Mouse (Mus musculus) intestine, embryonic 14.5 days (tissue): ENCODE results near the gene Mta1. TPM values are rescaled to one million over a fixed set of nuclear protein-coding genes. Genes with fewer than 3 reads are reported as not detected.

Experiments used
- ATAC-seq: fragments of 200-750 bp; cut with Nextera tagmentation; replicated peaks from 2 replicates; pipeline ENCODE4 v1.8.0; 2017; ENCODE audit warnings: low read depth, moderate number of reproducible peaks, moderate TSS enrichment, moderate library complexity; ENCODE audit not compliant: low FRiP score, low TSS enrichment
- DNase-seq: peaks from one replicate; pipeline ENCODE4 v3.0.0-alpha.2; 2018; ENCODE audit warnings: low spot score
- H3K27ac ChIP-seq: fragments of 300-500 bp; sonication (generic); 2 replicates; pipeline ENCODE4 v1.5.1; 2014; ENCODE audit warnings: low read depth, mild to moderate bottlenecking, control low read depth
- H3K27me3 ChIP-seq: fragments of 300-500 bp; sonication (generic); replicated peaks from 2 replicates; pipeline ENCODE4 v1.6.1; 2014; ENCODE audit warnings: low read length, control low read depth; ENCODE audit not compliant: control insufficient read depth, insufficient read depth
- H3K36me3 ChIP-seq: fragments of 300-500 bp; sonication (generic); 2 replicates; pipeline ENCODE4 v1.6.1; 2014; ENCODE audit warnings: low read length, control low read depth; ENCODE audit not compliant: control insufficient read depth, insufficient read depth
- H3K4me1 ChIP-seq: fragments of 300-500 bp; sonication (generic); replicated peaks from 2 replicates; pipeline ENCODE4 v1.6.1; 2014; ENCODE audit warnings: low read length, control low read depth, mixed read lengths; ENCODE audit not compliant: control insufficient read depth, insufficient read depth
- H3K4me2 ChIP-seq: fragments of 300-500 bp; sonication (generic); 2 replicates; pipeline ENCODE4 v1.6.1; 2014; ENCODE audit warnings: low read length
- H3K4me3 ChIP-seq: fragments of 300-500 bp; sonication (generic); 2 replicates; pipeline ENCODE4 v1.5.1; 2014; ENCODE audit warnings: low read depth, low read length, control low read depth, mixed read lengths
- H3K9ac ChIP-seq: fragments of 300-500 bp; sonication (generic); 2 replicates; pipeline ENCODE4 v1.6.1; 2014; ENCODE audit warnings: mild to moderate bottlenecking, low read length
- H3K9me3 ChIP-seq: fragments of 300-500 bp; sonication (generic); 2 replicates; pipeline ENCODE4 v1.6.1; 2016; ENCODE audit warnings: low read length, control low read depth; ENCODE audit not compliant: control insufficient read depth
- WGBS: fragments of 180-500 bp; shearing (Covaris S2); extraction: QIAGEN DNeasy Blood & Tissue Kit; methylation state at CpG from one replicate; pipeline ENCODE4 v1.1.7; 2014; 5-methylcytosine and 5-hydroxymethylcytosine counted together
- polyA plus RNA-seq: library from polyadenylated mRNA; unstranded; fragments of >200 nt; fragmentation: Nextera tagmentation; extraction: Ambion mirVana; gene quantifications from 2 replicates; pipeline ENCODE4 v1.2.1, GENCODE M21; 2014

The Mta1 gene
- polyA plus RNA-seq, 1 experiment from 2014 or later = 17.6 TPM

GRCm38 (mm10) chr12:113152272-113152661 lies 54.2 kb downstream of the Mta1 start:
- Histone ChIP-seq H3K9me3 (no peaks in the 10 kb centered on the region), H3K9ac (peak overlapping the region; percentile 42), H3K4me2 (peak overlapping the region; percentile 90), H3K4me1 (peaks cover 25% of the 10 kb centered on the region), H3K27me3 (peaks cover 14% of the 10 kb centered on the region), H3K4me3 (peak overlapping the region; percentile 46), H3K36me3 (no peaks in the 10 kb centered on the region), H3K27ac (no peak overlapping the region)
- no peak for ATAC-seq
- no peak for DNase-seq
- WGBS = 24% methylated on average over 19 of the region's 19 CpGs

GRCm38 (mm10) chr12:113152991-113153525 lies 55.0 kb downstream of the Mta1 start:
- 80% methylated on average over 6 of the region's 6 CpGs for WGBS
- H3K4me1 ChIP-seq = peaks cover 25% of the 10 kb centered on the region
- DNase-seq (no peak), ATAC-seq (no peak)
- H3K36me3 ChIP-seq = no peaks in the 10 kb centered on the region; the same call in 1 of the 2 replicates
- 0 out of 2 replicates have a peak overlapping the region, but pooled peaks have one; percentile 46 for H3K4me3 ChIP-seq
- no peak overlapping the region for H3K27ac ChIP-seq
- no peaks in the 10 kb centered on the region for H3K9me3 ChIP-seq
- no peak overlapping the region; the same call in 1 of the 2 replicates for H3K4me2 ChIP-seq
- peaks cover 14% of the 10 kb centered on the region for H3K27me3 ChIP-seq
- H3K9ac ChIP-seq = no peak overlapping the region

GRCm38 (mm10) chr12:113153971-113154370 lies 55.9 kb downstream of the Mta1 start:
- DNase-seq = no peak
- no peak overlapping the region for H3K27ac ChIP-seq
- H3K9me3 ChIP-seq = no peaks in the 10 kb centered on the region
- H3K36me3 ChIP-seq = no peaks in the 10 kb centered on the region; the same call in 1 of the 2 replicates
- H3K4me3 ChIP-seq = no peak overlapping the region
- no peak overlapping the region for H3K9ac ChIP-seq
- no peak for ATAC-seq
- peaks cover 21% of the 10 kb centered on the region for H3K4me1 ChIP-seq
- peaks cover 14% of the 10 kb centered on the region for H3K27me3 ChIP-seq
- 95% methylated on average over 7 of the region's 7 CpGs for WGBS
- H3K4me2 ChIP-seq = no peak overlapping the region

GRCm38 (mm10) chr12:113154747-113155075 lies 56.6 kb downstream of the Mta1 start:
- ATAC-seq = no peak
- no peaks in the 10 kb centered on the region for H3K9me3 ChIP-seq
- no peak overlapping the region for H3K9ac ChIP-seq
- no peaks in the 10 kb centered on the region; the same call in 1 of the 2 replicates for H3K36me3 ChIP-seq
- DNase-seq = no peak
- H3K27ac ChIP-seq = no peak overlapping the region
- H3K4me1 ChIP-seq = peaks cover 21% of the 10 kb centered on the region
- H3K4me2 ChIP-seq = peak overlapping the region; percentile 66
- 83% methylated on average over 6 of the region's 6 CpGs for WGBS
- H3K4me3 ChIP-seq = no peak overlapping the region
- H3K27me3 ChIP-seq = peaks cover 14% of the 10 kb centered on the region

- 5% methylated on average over 32 of the region's 32 CpGs for WGBS
- Histone ChIP-seq H3K27ac (peak overlapping the region; percentile 68), H3K9me3 (no peaks in the 10 kb centered on the region), H3K4me3 (peak overlapping the region; percentile 35), H3K9ac (peak overlapping the region; percentile 43), H3K4me1 (peaks cover 21% of the 10 kb centered on the region), H3K27me3 (peaks cover 14% of the 10 kb centered on the region), H3K4me2 (peak overlapping the region; percentile 66), H3K36me3 (no peaks in the 10 kb centered on the region; the same call in 1 of the 2 replicates)
- ATAC-seq (peak; percentile 0; the same call in 1 of the 2 replicates), DNase-seq (peak; percentile 82)
Observed at GRCm38 (mm10) chr12:113155076-113155771, 57.1 kb downstream of the Mta1 start.

GRCm38 (mm10) chr12:113155887-113156539 lies 57.9 kb downstream of the Mta1 start, which contains the start of gene Tedc1:
Tedc1 (plus strand) TSS chr12:113156421.
- Histone ChIP-seq H3K4me3 (peak within 1 kb of the TSS; percentile 69), H3K9me3 (no peaks in the 10 kb centered on the region), H3K27me3 (peaks cover 12% of the 10 kb centered on the region), H3K27ac (peak within 1 kb of the TSS; percentile 68), H3K36me3 (no peaks in the 10 kb centered on the region; the same call in 1 of the 2 replicates), H3K4me1 (peaks cover 21% of the 10 kb centered on the region), H3K4me2 (peak within 1 kb of the TSS; percentile 89), H3K9ac (peak within 1 kb of the TSS; percentile 51)
- ATAC-seq = peak; percentile 98
- under 1% methylated on average over 46 of the region's 46 CpGs for WGBS
- DNase-seq = peak; percentile 99

GRCm38 (mm10) chr12:113156540-113156929 lies 58.5 kb downstream of the Mta1 start:
- Histone ChIP-seq H3K27me3 (0 out of 2 replicates have a peak, but pooled peaks cover 9% of the 10 kb centered on the region), H3K9me3 (no peaks in the 10 kb centered on the region), H3K36me3 (peaks cover 4% of the 10 kb centered on the region), H3K4me1 (peaks cover 17% of the 10 kb centered on the region), H3K9ac (peak overlapping the region; percentile 51), H3K4me3 (peak overlapping the region; percentile 69), H3K4me2 (peak overlapping the region; percentile 89), H3K27ac (peak overlapping the region; percentile 64; the same call in 1 of the 2 replicates)
- 1% methylated on average over 23 of the region's 23 CpGs for WGBS
- ATAC-seq (peak; percentile 32; the same call in 1 of the 2 replicates), DNase-seq (no peak)

GRCm38 (mm10) chr12:113157002-113157401 lies 58.9 kb downstream of the Mta1 start:
- H3K9ac ChIP-seq = peak overlapping the region; percentile 51
- WGBS = 27% methylated on average over 8 of the region's 8 CpGs
- peak overlapping the region; percentile 89 for H3K4me2 ChIP-seq
- no peak for DNase-seq
- H3K4me1 ChIP-seq = peaks cover 13% of the 10 kb centered on the region
- H3K36me3 ChIP-seq = peaks cover 8% of the 10 kb centered on the region
- H3K4me3 ChIP-seq = peak overlapping the region; percentile 69
- H3K9me3 ChIP-seq = no peaks in the 10 kb centered on the region
- no peak overlapping the region for H3K27ac ChIP-seq
- 0 out of 2 replicates have a peak, but pooled peaks cover 4% of the 10 kb centered on the region for H3K27me3 ChIP-seq
- ATAC-seq = no peak
